Mouse (Mus musculus) forebrain, postnatal 0 days (tissue): ENCODE results near the gene Ramp2. TPM values are rescaled to one million over a fixed set of nuclear protein-coding genes. Genes with fewer than 3 reads are reported as not detected.

ENCODE experiments used
- ATAC-seq: fragments of 200-750 bp; cut with Nextera tagmentation; 2 replicates; pipeline ENCODE4 v1.8.0; 2017; ENCODE audit warnings: mild to moderate bottlenecking, moderate library complexity
- DNase-seq: peaks from one replicate; pipeline ENCODE4 v3.0.0-alpha.2; 2015
- H3K27ac ChIP-seq: fragments of 300-500 bp; sonication (generic); 2 replicates; pipeline ENCODE4 v1.5.1; 2014; ENCODE audit warnings: low read depth, mild to moderate bottlenecking, antibody characterized with exemption, low read length, moderate library complexity, mixed read lengths
- H3K27me3 ChIP-seq: fragments of 300-500 bp; sonication (generic); 2 replicates; pipeline ENCODE4 v1.6.1; 2014; ENCODE audit warnings: mild to moderate bottlenecking, low read length, mixed read lengths; ENCODE audit not compliant: insufficient read depth
- H3K36me3 ChIP-seq: fragments of 300-500 bp; sonication (generic); 2 replicates; pipeline ENCODE4 v1.6.1; 2014; ENCODE audit warnings: mild to moderate bottlenecking, moderate library complexity; ENCODE audit not compliant: insufficient read depth
- H3K4me1 ChIP-seq: fragments of 300-500 bp; sonication (generic); 2 replicates; pipeline ENCODE4 v1.6.1; 2014; ENCODE audit warnings: antibody characterized with exemption; ENCODE audit not compliant: insufficient read depth
- H3K4me2 ChIP-seq: fragments of 300-500 bp; sonication (generic); 2 replicates; pipeline ENCODE4 v1.6.1; 2014; ENCODE audit warnings: low read depth, mild to moderate bottlenecking, moderate library complexity
- H3K4me3 ChIP-seq: fragments of 300-500 bp; sonication (generic); 2 replicates; pipeline ENCODE4 v1.5.1; 2014; ENCODE audit warnings: low read depth, low read length, mixed read lengths
- H3K9ac ChIP-seq: fragments of 300-500 bp; sonication (generic); 2 replicates; pipeline ENCODE4 v1.6.1; 2014; ENCODE audit warnings: mild to moderate bottlenecking
- H3K9me3 ChIP-seq: fragments of 300-500 bp; sonication (generic); 2 replicates; pipeline ENCODE4 v1.6.1; 2016; ENCODE audit warnings: low read length
- CTCF ChIP-seq: sonication (generic); IDR thresholded peaks from 2 replicates; pipeline ENCODE4 v1.5.1; 2016; ENCODE audit warnings: antibody characterized with exemption, control low read depth, low read depth
- WGBS: fragments of 180-500 bp; shearing (Covaris S2); extraction: QIAGEN DNeasy Blood & Tissue Kit; methylation state at CpG from one replicate; pipeline ENCODE4 v1.1.7; 2014; 5-methylcytosine and 5-hydroxymethylcytosine counted together
- polyA plus RNA-seq: library from polyadenylated mRNA; unstranded; fragments of >200 nt; fragmentation: Nextera tagmentation; extraction: Ambion mirVana; gene quantifications from 2 replicates; pipeline ENCODE4 v1.2.1, GENCODE M21; 2015
- total RNA-seq: library from RNA; depleted of rRNA; stranded (reverse); fragments of >200 nt; gene quantifications from 2 replicates; pipeline ENCODE4 v1.2.3, GENCODE M21; 2014

Gene Ramp2
- total and polyA plus RNA-seq, 2 experiments from 2014 or later: 46.0 to 102 TPM

DNA sequence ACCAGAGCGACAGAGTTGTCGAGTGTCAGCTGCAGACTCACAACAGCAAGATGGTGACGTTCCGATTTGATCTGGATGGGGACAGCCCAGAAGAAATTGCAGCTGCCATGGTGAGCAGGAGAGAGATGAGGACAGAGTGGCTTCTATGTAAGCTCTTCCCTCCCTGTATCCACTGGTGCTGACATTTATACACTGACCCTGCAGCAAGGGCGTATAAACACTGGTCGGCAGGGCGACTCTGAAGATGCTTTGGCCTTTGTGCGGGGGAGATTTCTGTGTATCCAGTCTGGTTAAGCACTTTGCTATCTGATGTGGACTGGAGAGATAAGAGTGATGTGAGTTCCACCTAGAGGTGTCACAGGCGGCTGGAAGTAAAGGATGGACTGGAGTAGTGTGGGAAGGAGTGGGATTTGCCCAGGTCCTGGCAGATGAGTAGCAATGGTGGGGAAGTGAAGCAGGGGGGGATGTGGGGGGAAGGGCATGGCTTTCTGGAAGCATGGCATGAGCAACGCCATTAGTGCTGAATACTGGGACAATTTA lies 23.8 kb downstream of the Ramp2 start:
- Histone ChIP-seq H3K4me1 (0 out of 2 replicates have a peak, but pooled peaks cover 3% of the 10 kb centered on the region), H3K4me3 (no peak overlapping the region), H3K27me3 (peaks cover 17% of the 10 kb centered on the region), H3K9ac (no peak overlapping the region), H3K36me3 (no peaks in the 10 kb centered on the region), H3K27ac (no peak overlapping the region), H3K4me2 (no peak overlapping the region), H3K9me3 (no peaks in the 10 kb centered on the region)
- TF ChIP-seq CTCF: no peak
- ATAC-seq (no peak; the same call in 1 of the 2 replicates), DNase-seq (no peak)
- 34% methylated on average over 10 of the region's 10 CpGs for WGBS

DNA sequence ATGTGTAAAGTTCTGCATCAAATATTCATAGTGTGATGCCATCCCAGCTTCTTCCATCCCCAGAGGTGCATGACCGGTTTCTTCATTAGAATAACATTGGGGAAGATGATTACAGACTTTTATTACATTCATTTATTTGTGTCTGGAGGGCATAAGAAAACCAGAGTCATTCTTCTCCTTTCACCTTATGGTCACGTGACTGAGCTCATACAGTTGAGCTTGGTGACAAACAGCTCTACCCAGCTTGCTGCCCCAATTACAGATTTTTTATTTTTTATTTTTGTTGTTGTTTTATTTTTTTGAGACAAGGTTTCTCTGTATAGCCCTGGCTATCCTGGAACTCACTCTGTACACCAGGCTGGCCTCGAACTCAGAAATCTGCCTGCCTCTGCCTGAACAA lies 26.6 kb downstream of the Ramp2 start:
- ATAC-seq: no peak
- Histone ChIP-seq H3K4me2 (no peak overlapping the region), H3K9ac (no peak overlapping the region), H3K4me1 (peaks cover 4% of the 10 kb centered on the region; the same call in 1 of the 2 replicates), H3K9me3 (no peaks in the 10 kb centered on the region), H3K36me3 (no peaks in the 10 kb centered on the region), H3K27ac (no peak overlapping the region), H3K4me3 (no peak overlapping the region), H3K27me3 (no peaks in the 10 kb centered on the region)
- no peak for TF ChIP-seq CTCF
- no peak for DNase-seq
- 94% methylated on average over 3 of the region's 3 CpGs for WGBS

DNA sequence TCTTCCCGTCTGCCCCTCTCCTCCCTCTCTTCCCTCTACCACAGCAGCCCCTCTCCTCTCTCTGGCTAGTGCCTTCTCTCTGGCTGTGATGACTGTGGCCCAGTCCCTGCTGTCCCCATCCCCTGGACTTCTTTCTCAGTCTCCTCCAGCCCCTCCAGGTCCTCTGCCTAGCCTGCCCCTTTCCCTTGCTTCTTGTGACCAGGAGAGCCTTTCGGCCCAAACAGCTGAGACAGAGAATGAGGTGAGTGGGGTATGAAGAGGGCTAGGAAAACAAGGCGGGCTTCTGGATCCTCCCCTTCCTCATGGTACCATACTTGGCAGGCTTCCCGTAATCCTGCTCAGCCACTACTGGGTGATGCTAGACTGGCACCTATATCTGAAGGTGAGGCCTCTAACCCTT lies 29.5 kb downstream of the Ramp2 start:
- no peak for TF ChIP-seq CTCF
- Histone ChIP-seq H3K27me3 (no peaks in the 10 kb centered on the region), H3K4me1 (peaks cover 12% of the 10 kb centered on the region), H3K9me3 (no peaks in the 10 kb centered on the region), H3K27ac (no peak overlapping the region), H3K4me2 (no peak overlapping the region), H3K9ac (no peak overlapping the region), H3K36me3 (no peaks in the 10 kb centered on the region), H3K4me3 (no peak overlapping the region)
- DNase-seq: no peak
- WGBS: 62% methylated on average over 4 of the region's 4 CpGs
- ATAC-seq: no peak

DNA sequence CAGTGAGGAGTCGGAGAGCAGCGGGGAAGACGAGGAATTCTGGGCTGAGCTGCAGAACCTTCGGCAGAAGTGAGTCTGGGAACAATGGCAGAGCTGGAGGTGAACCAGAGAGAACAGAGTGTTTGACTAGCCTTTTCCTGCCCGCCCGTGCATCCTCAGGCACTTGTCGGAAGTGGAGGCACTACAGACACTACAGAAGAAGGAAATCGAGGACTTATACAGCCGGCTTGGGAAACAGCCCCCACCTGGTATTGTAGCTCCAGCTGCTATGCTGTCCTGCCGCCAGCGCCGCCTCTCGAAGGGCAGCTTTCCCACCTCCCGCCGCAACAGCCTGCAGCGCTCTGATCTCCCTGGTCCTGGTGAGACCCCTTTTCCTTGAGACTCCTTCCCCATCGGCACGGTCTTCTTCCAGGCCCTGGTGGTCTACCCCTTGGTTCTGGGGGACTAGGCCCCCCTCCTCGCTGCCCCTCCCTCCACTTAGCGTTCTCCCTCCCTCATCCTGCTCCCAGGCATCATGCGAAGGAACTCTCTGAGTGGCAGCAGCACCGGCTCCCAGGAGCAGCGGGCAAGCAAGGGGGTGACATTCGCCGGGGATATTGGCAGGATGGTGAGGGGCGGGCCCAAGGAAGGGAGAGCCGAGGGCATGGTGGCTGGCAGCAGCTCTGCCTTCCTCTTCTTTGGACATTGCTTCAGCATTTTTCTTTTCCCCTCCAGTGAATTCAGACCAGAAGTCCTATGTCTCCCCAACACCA lies 30.7 kb downstream of the Ramp2 start:
- no peak overlapping the region for H3K4me2 ChIP-seq
- no peak for ATAC-seq
- TF ChIP-seq CTCF: no peak
- no peak overlapping the region for H3K9ac ChIP-seq
- H3K36me3 ChIP-seq: no peaks in the 10 kb centered on the region
- WGBS: 24% methylated on average over 27 of the region's 27 CpGs
- no peaks in the 10 kb centered on the region for H3K9me3 ChIP-seq
- no peak overlapping the region for H3K4me3 ChIP-seq
- DNase-seq: no peak
- no peak overlapping the region for H3K27ac ChIP-seq
- no peaks in the 10 kb centered on the region for H3K27me3 ChIP-seq
- peaks cover 12% of the 10 kb centered on the region for H3K4me1 ChIP-seq

DNA sequence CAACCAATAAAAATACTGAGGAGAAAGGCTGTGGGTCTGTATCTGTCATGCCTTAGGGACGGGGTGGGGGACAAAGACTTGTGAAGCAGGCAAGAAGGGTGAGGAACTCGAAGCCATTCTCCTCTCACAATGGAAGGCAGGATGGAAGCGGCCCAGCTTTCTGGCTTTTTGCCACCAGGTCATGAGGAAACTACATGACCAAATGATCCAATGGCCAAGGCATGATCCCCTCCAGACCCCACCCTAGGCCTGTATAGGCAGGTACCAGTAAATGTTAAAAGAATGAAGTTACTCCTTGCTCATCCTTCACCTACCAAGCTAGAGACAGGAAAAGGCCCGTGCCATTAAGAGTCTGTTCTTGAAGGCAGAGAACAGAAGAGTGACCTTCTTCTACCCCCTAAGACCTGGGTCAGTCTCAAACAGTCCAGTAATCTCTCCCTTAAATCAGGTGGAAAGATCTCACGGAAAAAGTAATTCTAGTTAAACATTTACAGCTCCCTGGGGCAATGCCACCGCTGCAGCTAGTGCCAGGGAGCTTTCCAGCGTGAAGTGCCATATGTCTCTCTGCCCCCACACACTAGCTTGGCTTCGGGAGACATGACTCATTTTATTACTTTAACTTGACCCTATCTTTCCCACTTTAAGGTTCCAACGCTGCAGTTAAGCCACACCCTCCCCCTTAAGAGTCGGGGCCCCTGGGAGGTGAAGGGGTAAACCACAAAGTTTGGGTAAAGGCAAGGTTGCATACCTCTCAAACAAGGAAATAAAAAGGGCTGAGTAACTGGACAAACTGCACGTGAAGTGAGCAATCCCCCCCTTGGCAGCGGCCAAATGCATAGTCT lies 31.8 kb downstream of the Ramp2 start:
- no peaks in the 10 kb centered on the region for H3K27me3 ChIP-seq
- no peak for TF ChIP-seq CTCF
- no peak overlapping the region for H3K27ac ChIP-seq
- 72% methylated on average over 12 of the region's 12 CpGs for WGBS
- DNase-seq (no peak), ATAC-seq (no peak)
- peak overlapping the region; percentile 58 for H3K4me3 ChIP-seq
- no peaks in the 10 kb centered on the region for H3K9me3 ChIP-seq
- peak overlapping the region; percentile 67 for H3K9ac ChIP-seq
- H3K4me1 ChIP-seq: peaks cover 12% of the 10 kb centered on the region
- peak overlapping the region; percentile 80 for H3K4me2 ChIP-seq
- no peaks in the 10 kb centered on the region for H3K36me3 ChIP-seq

DNA sequence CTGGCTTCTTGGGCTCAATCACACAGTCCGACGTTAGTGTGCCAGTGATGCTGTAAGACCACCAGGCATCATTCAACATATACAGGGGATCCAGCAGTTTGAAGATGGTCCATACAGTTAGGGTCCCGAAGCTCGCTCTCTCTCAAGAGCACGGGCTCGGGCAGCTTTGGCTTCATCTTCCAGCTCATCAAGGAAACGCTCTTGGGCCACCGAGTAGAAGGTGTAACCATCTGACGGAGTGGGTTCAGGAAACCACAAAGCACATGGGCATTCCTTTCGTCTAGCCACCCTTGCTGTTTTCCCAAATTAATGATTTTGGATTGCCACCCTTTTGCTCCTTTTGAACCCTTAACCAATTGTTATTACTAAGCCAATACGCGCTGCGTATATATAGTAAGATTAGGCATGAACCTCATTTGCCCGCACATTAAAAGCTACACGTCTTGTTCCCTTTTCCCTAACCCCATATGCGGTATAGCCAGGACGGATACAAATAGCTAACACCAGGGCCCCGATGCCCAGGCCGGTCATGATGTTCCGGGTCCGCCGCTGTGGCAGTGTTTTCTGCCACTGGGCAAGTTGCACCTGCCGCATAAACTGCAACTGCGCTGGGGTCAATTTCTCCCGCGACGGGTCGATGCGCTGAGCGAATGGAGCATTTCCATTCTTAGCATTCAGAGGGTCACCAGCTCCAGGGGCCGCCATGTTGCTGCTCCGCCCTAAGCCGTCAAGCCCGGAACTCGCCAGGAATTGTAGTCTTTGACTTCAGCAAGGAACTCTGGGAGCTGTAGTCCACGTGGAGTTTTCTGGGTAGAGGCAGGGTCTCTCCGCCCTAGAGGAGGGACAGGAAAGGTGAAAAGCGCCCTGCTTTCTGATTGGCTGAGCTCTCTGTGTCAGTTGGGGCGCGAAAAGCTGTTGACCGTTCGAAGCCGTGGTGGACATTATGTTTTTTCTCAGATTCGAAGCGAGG lies 32.7 kb downstream of the Ramp2 start, which contains the start of the genes Cntd1 and Coa3:
Cntd1 (plus strand) TSS at position 790 of the 970 bp plus-strand sequence.
Coa3 (minus strand) TSS at position 892 of the 970 bp plus-strand sequence.
- no peaks in the 10 kb centered on the region for H3K9me3 ChIP-seq
- peaks cover 12% of the 10 kb centered on the region for H3K4me1 ChIP-seq
- peak; percentile 92 for DNase-seq
- H3K4me3 ChIP-seq: peak within 1 kb of the TSS; percentile 58
- H3K27ac ChIP-seq: peak within 1 kb of the TSS; percentile 42
- peak within 1 kb of the TSS; percentile 67 for H3K9ac ChIP-seq
- H3K4me2 ChIP-seq: peak within 1 kb of the TSS; percentile 80
- WGBS: 11% methylated on average over 45 of the region's 45 CpGs
- peak; percentile 100 for ATAC-seq
- TF ChIP-seq CTCF: peak; percentile 36
- no peaks in the 10 kb centered on the region for H3K36me3 ChIP-seq
- no peaks in the 10 kb centered on the region for H3K27me3 ChIP-seq
